Mouse (Mus musculus) frontal cortex, postnatal 25 days (tissue): Measurements from ENCODE around the gene Gm13693.
"Not testable (repeated sequence)": the region's sequence is repeated elsewhere in the genome, so short reads cannot be mapped to it uniquely, and the experiment has no call there.

Experiments
- DNase-seq, 2 experiments: peaks; one replicate each; pipeline ENCODE4 v3.0.0; 2022; ENCODE audit warnings: low spot score in 2 of 2

Gm13693 gene

DNA sequence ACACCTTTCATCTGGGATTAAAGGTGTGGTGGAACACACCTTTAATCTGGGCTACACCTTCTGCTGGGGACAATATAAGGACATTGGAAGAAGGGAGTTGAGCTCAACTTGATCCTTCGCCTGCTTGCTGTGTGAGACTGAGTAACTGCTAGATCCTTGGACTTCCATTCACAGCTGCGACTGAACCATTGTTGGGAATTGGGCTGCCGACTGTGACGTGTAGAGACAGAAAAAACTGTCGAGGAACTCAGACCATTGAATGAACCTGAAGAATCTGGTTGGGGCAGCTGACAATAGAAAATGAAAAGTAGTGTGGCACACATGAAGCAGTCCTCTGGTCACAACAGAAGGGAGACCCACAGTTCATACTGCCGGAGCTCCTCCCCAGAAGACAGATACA is at the start of gene Gm13693:
Gm13693 (plus strand) TSS at position 301 of the 400 bp plus-strand sequence.
- DNase-seq = not testable (repeated sequence)

DNA sequence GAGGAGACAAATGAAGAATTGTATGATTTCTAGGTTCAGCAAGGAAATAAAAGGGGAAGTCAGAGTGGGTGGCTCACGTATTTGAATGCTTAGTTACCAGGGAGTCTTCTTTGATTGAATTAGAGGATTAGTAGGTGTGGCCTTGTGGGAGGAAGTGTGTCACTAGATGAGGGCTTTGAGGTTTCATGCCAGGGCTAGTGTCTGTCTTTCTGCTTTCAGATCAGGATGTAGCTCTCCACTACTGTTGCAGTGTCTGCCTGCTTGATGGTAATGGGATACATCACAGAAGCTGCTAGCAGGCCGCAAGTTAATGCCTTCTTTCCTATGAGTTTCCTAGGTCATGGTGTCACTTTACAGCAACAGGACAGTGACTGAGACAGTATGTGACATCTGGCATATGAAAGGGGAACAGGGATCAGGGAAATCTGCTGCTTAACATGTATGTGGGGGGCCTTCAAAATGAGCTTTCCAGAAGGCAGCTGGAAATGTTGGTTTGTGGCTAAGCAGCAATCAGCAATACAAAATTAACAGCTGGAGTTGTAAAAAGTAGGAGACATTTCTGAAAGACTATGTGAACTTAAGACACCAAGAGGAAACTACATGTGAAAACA is 31.7 kb upstream of the Gm13693 start:
- DNase-seq = no peak

DNA sequence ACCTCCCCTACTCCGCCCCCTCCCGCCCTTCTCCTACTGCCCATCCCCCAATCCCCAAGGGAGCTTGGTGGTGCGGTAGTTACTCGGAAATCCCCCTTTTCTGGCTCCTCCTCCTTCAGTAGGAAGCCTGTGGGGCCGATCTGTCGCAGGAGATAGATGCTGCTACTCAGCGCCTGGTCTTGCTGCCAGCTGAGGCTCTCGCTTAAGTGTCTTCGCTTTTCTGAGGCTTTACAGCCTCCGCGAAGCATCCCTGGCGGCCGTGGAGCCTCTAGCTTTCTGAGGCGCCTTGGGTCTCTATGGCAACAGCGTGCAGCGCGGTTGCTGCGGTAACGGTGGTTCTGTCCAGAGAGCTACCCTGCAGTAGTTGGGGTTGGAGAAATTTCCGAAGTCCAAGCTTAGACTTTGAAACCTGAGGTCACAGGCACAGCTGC is 20.4 kb upstream of the Gm13693 start, which contains the start of gene Zswim2:
Zswim2 (minus strand) TSS at position 298 of the 431 bp plus-strand sequence.
- DNase-seq = peak; percentile 85 to 86

DNA sequence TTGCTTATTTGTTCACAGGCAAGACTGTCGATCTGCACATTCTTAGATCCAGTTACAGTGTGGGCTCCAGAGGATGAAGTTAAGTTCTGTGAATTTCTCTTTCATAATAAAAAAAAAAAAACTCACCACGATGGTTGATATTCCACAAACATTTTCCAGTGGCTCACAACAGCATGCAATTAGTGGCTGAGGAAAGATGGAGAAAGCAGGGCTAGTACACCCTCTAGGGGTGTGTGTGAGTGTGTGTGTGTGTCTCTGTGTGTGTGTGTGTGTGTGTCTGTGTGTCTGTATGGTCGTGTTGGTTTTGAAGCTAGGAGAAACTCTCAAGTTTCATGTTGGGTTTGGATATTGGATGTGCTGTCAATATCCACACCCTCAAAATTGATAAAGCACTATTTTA is 19.9 kb upstream of the Gm13693 start:
- DNase-seq = no peak

DNA sequence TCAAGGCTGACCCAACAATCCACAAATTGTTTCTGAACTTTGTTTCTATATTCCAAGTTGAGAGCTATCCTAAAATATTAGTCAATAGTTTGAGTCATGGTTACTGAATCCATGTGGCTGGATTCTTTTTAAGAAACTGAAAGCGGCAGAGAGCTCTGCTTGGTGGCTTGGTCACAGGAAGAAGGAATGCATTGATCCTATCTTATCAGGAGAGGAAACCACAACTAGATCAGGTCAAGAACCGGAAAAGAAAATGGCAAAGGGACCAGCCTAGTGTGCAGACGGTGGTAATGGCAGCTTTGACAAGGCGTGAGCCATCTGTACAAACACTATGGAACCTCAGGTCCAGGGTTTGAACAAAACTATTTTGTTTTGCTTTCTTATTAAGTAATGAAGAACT is 19.5 kb upstream of the Gm13693 start:
- no peak for DNase-seq

DNA sequence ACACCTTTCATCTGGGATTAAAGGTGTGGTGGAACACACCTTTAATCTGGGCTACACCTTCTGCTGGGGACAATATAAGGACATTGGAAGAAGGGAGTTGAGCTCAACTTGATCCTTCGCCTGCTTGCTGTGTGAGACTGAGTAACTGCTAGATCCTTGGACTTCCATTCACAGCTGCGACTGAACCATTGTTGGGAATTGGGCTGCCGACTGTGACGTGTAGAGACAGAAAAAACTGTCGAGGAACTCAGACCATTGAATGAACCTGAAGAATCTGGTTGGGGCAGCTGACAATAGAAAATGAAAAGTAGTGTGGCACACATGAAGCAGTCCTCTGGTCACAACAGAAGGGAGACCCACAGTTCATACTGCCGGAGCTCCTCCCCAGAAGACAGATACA is 5.9 kb upstream of the Gm13693 start, which contains the start of gene Gm13698:
Gm13698 (plus strand) TSS at position 301 of the 400 bp plus-strand sequence.
- not testable (repeated sequence) for DNase-seq

DNA sequence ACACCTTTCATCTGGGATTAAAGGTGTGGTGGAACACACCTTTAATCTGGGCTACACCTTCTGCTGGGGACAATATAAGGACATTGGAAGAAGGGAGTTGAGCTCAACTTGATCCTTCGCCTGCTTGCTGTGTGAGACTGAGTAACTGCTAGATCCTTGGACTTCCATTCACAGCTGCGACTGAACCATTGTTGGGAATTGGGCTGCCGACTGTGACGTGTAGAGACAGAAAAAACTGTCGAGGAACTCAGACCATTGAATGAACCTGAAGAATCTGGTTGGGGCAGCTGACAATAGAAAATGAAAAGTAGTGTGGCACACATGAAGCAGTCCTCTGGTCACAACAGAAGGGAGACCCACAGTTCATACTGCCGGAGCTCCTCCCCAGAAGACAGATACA is 5.7 kb downstream of the Gm13693 start, which contains the start of gene Gm13695:
Gm13695 (plus strand) TSS at position 301 of the 400 bp plus-strand sequence.
- DNase-seq = not testable (repeated sequence)

DNA sequence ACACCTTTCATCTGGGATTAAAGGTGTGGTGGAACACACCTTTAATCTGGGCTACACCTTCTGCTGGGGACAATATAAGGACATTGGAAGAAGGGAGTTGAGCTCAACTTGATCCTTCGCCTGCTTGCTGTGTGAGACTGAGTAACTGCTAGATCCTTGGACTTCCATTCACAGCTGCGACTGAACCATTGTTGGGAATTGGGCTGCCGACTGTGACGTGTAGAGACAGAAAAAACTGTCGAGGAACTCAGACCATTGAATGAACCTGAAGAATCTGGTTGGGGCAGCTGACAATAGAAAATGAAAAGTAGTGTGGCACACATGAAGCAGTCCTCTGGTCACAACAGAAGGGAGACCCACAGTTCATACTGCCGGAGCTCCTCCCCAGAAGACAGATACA is 11.5 kb downstream of the Gm13693 start, which contains the start of gene Gm13696:
Gm13696 (plus strand) TSS at position 301 of the 400 bp plus-strand sequence.
- not testable (repeated sequence) for DNase-seq

DNA sequence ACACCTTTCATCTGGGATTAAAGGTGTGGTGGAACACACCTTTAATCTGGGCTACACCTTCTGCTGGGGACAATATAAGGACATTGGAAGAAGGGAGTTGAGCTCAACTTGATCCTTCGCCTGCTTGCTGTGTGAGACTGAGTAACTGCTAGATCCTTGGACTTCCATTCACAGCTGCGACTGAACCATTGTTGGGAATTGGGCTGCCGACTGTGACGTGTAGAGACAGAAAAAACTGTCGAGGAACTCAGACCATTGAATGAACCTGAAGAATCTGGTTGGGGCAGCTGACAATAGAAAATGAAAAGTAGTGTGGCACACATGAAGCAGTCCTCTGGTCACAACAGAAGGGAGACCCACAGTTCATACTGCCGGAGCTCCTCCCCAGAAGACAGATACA is 17.3 kb downstream of the Gm13693 start, which contains the start of gene Gm13694:
Gm13694 (plus strand) TSS at position 301 of the 400 bp plus-strand sequence.
- not testable (repeated sequence) for DNase-seq

DNA sequence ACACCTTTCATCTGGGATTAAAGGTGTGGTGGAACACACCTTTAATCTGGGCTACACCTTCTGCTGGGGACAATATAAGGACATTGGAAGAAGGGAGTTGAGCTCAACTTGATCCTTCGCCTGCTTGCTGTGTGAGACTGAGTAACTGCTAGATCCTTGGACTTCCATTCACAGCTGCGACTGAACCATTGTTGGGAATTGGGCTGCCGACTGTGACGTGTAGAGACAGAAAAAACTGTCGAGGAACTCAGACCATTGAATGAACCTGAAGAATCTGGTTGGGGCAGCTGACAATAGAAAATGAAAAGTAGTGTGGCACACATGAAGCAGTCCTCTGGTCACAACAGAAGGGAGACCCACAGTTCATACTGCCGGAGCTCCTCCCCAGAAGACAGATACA is 23.1 kb downstream of the Gm13693 start, which contains the start of gene Gm13697:
Gm13697 (plus strand) TSS at position 301 of the 400 bp plus-strand sequence.
- DNase-seq = not testable (repeated sequence)

DNA sequence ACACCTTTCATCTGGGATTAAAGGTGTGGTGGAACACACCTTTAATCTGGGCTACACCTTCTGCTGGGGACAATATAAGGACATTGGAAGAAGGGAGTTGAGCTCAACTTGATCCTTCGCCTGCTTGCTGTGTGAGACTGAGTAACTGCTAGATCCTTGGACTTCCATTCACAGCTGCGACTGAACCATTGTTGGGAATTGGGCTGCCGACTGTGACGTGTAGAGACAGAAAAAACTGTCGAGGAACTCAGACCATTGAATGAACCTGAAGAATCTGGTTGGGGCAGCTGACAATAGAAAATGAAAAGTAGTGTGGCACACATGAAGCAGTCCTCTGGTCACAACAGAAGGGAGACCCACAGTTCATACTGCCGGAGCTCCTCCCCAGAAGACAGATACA is 28.9 kb downstream of the Gm13693 start, which contains the start of gene Gm13691:
Gm13691 (plus strand) TSS at position 301 of the 400 bp plus-strand sequence.
- not testable (repeated sequence) for DNase-seq

DNA sequence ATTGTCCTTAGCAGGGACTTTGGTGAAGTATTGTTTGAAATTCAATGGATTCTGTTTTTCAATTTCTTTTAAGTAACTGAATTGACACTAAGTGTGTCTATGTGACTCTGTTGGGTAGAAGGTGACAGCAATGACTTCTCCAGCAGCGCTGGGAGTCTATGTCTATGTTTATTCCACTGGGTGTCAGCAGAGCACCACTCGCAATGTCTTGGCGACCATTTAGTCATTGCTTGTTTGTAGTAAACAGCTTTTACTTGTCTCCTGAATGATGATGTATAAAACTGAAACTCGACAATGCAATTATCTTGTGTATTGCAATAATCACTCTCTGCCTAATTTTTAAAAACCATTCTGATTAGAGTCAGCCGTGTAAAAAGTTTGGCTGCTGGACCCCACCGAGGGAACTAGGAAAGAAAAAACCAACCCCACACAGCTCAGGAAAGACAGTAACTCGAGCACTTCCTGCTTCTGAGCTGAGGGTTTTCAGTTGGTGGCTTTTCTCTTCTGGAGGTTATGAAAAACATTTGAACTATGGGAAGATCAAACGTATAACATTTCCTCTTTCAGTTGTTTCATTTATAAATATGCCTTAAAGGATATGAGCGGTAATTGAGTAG is 32.4 kb downstream of the Gm13693 start:
- not testable (repeated sequence) for DNase-seq

DNA sequence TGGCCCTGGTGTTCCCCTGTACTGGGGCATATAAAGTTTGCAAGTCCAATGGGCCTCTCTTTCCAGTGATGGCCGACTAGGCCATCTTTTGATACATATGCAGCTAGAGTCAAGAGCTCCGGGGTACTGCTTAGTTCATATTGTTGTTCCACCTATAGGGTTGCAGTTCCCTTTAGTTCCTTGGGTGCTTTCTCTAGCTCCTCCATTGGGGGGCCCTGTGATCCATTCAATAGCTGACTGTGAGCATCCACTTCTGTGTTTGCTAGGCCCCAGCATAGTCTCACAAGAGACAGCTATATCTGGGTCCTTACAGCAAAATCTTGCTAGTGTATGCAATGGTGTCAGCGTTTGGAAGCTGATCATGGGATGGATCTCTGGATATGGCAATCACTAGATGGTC is 33.2 kb downstream of the Gm13693 start:
- DNase-seq = not testable (repeated sequence)

DNA sequence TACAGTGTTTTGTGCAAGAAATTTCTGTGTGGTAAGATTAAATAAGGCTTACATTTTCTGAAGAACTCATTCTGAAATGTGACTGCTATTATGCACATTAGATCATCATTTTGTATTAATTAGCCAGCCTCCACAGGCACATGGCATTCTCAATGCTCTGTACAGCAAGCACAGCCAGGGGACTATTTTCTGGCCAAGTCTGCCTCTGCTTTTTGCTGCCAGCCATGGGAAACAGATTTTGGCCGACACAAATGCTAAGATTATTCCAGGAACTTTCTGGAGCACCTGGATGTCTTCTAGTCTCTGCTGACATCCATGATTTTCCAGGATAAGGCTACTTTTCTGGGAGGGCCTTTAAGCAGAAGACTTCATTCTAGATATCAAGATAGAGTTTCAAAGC is 47.6 kb downstream of the Gm13693 start:
- DNase-seq = no peak

DNA sequence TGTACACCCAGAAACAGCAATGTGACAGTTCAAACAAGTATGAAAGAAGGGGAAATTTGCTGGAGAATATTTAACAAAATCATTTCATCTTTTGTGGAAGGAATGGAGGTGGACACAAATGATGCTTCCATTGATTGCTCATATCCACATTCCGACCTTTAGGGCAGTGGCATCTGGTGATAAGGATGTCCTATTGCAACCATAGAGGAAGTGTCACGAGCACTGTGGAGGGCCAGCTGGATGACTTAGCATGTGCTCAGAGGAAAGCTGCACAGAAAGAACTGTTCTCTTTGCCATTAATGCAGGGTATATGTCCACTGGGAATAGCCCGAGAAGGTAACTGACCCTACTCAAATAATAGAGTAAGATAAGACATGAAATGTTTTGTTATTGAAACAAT is 48.5 kb downstream of the Gm13693 start:
- no peak for DNase-seq
